Mouse (Mus musculus) lung, adult 2 months (tissue): ENCODE results near the gene Gpc6.

ENCODE experiments used
- CTCF ChIP-seq: fragments of 200-500 bp; IDR thresholded peaks from 2 replicates; pipeline ENCODE4 v1.5.1; 2011; ENCODE audit warnings: mild to moderate bottlenecking, low read length, control low read depth; ENCODE audit not compliant: insufficient read depth
- POLR2A ChIP-seq: fragments of 200-500 bp; IDR thresholded peaks from 2 replicates; pipeline ENCODE4 v1.6.1; 2011; ENCODE audit warnings: low read depth, mild to moderate bottlenecking, control low read depth, low read length, borderline replicate concordance; ENCODE audit errors: extremely low read depth

- TF ChIP-seq CTCF (no peak), POLR2A (no peak)
Observed at GRCm38 (mm10) chr14:117499354-117499753, 574.2 kb downstream of the Gpc6 start.
